Mouse (Mus musculus): ENCODE data around the gene Vps8. TPM values are rescaled to one million over a fixed set of nuclear protein-coding genes. Genes with fewer than 3 reads are reported as not detected.
A peak's percentile ranks its signal among the peaks of the same experiment; 100 is the strongest.

Gene Vps8
- total RNA-seq, 2 experiments from 2014 or later: 56.1 to 58.1 TPM

GRCm38 (mm10) chr16:21465868-21466267, 43.0 kb downstream of the Vps8 start:
- DNase-seq (ENCODE audit: low spot score in 2 of 2): no peak

- no peak for DNase-seq (ENCODE audit: low spot score in 2 of 2)
Observed at GRCm38 (mm10) chr16:21470416-21470815, 47.5 kb downstream of the Vps8 start.

- no peak for DNase-seq (ENCODE audit: low spot score in 2 of 2)
Observed at GRCm38 (mm10) chr16:21477074-21477473, 54.2 kb downstream of the Vps8 start.

GRCm38 (mm10) chr16:21478376-21478775, 55.5 kb downstream of the Vps8 start:
- DNase-seq (ENCODE audit: low spot score in 2 of 2): no peak

GRCm38 (mm10) chr16:21483803-21484202, 60.9 kb downstream of the Vps8 start:
- no peak for DNase-seq (ENCODE audit: low spot score in 2 of 2)

- no peak for DNase-seq (ENCODE audit: low spot score in 2 of 2)
Observed at GRCm38 (mm10) chr16:21485716-21486115, 62.8 kb downstream of the Vps8 start.

GRCm38 (mm10) chr16:21488413-21488812, 65.5 kb downstream of the Vps8 start:
- peak; percentile 61 to 66 for DNase-seq (ENCODE audit: low spot score in 2 of 2)

GRCm38 (mm10) chr16:21492346-21492745, 69.4 kb downstream of the Vps8 start:
- DNase-seq (ENCODE audit: low spot score in 2 of 2): no peak

GRCm38 (mm10) chr16:21492894-21493293, 70.0 kb downstream of the Vps8 start:
- no peak for DNase-seq (ENCODE audit: low spot score in 2 of 2)

- no peak for DNase-seq (ENCODE audit: low spot score in 2 of 2)
Observed at GRCm38 (mm10) chr16:21494681-21495080, 71.8 kb downstream of the Vps8 start.

GRCm38 (mm10) chr16:21496799-21497198, 73.9 kb downstream of the Vps8 start:
- DNase-seq (ENCODE audit: low spot score in 2 of 2): no peak

- no peak for DNase-seq (ENCODE audit: low spot score in 2 of 2)
Observed at GRCm38 (mm10) chr16:21497627-21498026, 74.7 kb downstream of the Vps8 start.

GRCm38 (mm10) chr16:21498984-21499383, 76.1 kb downstream of the Vps8 start:
- DNase-seq (ENCODE audit: low spot score in 2 of 2): no peak

- DNase-seq (ENCODE audit: low spot score in 2 of 2): no peak
Observed at GRCm38 (mm10) chr16:21499656-21500055, 76.7 kb downstream of the Vps8 start.

GRCm38 (mm10) chr16:21518833-21519232, 95.9 kb downstream of the Vps8 start:
- DNase-seq (ENCODE audit: low spot score in 2 of 2): no peak

GRCm38 (mm10) chr16:21519785-21520184, 96.9 kb downstream of the Vps8 start:
- no peak for DNase-seq (ENCODE audit: low spot score in 2 of 2)

- DNase-seq (ENCODE audit: low spot score in 2 of 2): peak; percentile 44 to 45
Observed at GRCm38 (mm10) chr16:21523738-21524137, 100.8 kb downstream of the Vps8 start.

- DNase-seq (ENCODE audit: low spot score in 2 of 2): peak in 1 of 2 experiments; percentile 22
Observed at GRCm38 (mm10) chr16:21525376-21525775, 102.5 kb downstream of the Vps8 start.

GRCm38 (mm10) chr16:21527271-21528007, 104.5 kb downstream of the Vps8 start:
- no peak for DNase-seq (ENCODE audit: low spot score in 2 of 2)

GRCm38 (mm10) chr16:21533503-21533902, 110.6 kb downstream of the Vps8 start:
- no peak for DNase-seq (ENCODE audit: low spot score in 2 of 2)

GRCm38 (mm10) chr16:21536240-21537005, 113.5 kb downstream of the Vps8 start:
- no peak for DNase-seq (ENCODE audit: low spot score in 2 of 2)

GRCm38 (mm10) chr16:21537312-21537711, 114.4 kb downstream of the Vps8 start:
- DNase-seq (ENCODE audit: low spot score in 2 of 2): no peak

Data from left cerebral cortex, adult 18-20 months (tissue).